Mouse (Mus musculus): ENCODE measurements around the gene Coro2a.

- TF ChIP-seq CTCF (IDR thresholded peaks at IDR 0.05; ENCODE audit: insufficient read depth, low read length): no peak
- TF ChIP-seq POLR2A (IDR thresholded peaks at IDR 0.05; ENCODE audit: borderline replicate concordance, extremely low read depth, low read depth, low read length): no peak
Measured at GRCm38 (mm10) chr4:46495543-46495942, 106.5 kb downstream of the Coro2a start.

Measured in lung, adult 2 months (tissue).